8 mouse cellular contexts compared by ENCODE assay signal in the genomic region with DNA sequence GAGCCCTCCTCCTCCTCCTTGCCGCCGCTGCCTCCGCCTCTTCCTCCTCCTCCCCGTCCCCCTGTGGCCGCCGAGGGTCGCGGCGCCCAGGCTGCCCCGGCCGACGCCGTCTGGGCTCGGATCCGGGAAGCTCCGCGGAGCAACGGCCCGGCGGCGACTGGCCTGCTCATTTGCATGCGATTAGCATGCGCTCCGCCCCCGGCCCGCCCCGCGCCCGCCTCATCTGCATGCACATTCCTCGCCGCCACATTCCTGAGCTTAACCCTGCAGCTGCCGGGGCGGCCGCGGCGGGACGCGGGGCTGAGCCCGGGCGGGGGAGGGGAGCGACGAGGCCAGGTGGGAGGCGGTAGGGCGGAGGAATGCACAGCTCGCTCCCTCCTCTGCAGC. TPM values are rescaled to one million over a fixed set of nuclear protein-coding genes. Genes with fewer than 3 reads are reported as not detected.
DNase-seq lines count a peak whose midpoint lies in the region; ATAC-seq and TF ChIP-seq lines count a peak whose summit lies in the region.

No protein-coding gene starts in this region.

- WGBS in embryonic facial prominence, embryonic 15.5 days: 2% methylated on average over 25 of the region's 45 CpGs
- WGBS in kidney, embryonic 14.5 days: under 1% methylated on average over 31 of the region's 45 CpGs
- WGBS in limb, embryonic 14.5 days: 1% methylated on average over 33 of the region's 45 CpGs
- under 1% methylated on average over 36 of the region's 45 CpGs for WGBS in midbrain, embryonic 16.5 days
- 2% methylated on average over 42 of the region's 45 CpGs for WGBS in spleen, adult 2 months

- no peaks in the 10 kb centered on the region for H3K36me3 ChIP-seq in embryonic facial prominence, embryonic 15.5 days
- no peaks in the 10 kb centered on the region for H3K36me3 ChIP-seq in kidney, embryonic 14.5 days (ENCODE audit: control insufficient read depth, insufficient read depth, low read length)
- no peaks in the 10 kb centered on the region for H3K36me3 ChIP-seq in limb, embryonic 14.5 days (ENCODE audit: control insufficient read depth, insufficient read depth, low read length)
- H3K36me3 ChIP-seq in midbrain, embryonic 16.5 days (ENCODE audit: control insufficient read depth, insufficient read depth, low read length): no peaks in the 10 kb centered on the region
- H3K36me3 ChIP-seq in spleen, adult 2 months (ENCODE audit: control insufficient read depth, insufficient read depth, low read length): no peaks in the 10 kb centered on the region

- no peak for TF ChIP-seq POLR2A in bone marrow macrophage, adult 2 months (IDR thresholded peaks at IDR 0.05; ENCODE audit: borderline replicate concordance, low read depth, low read length)
- 0 out of 2 replicates have a peak, but pooled peaks have one; percentile 67 for TF ChIP-seq POLR2A in limb, embryonic 14.5 days (IDR thresholded peaks at IDR 0.05; ENCODE audit: borderline replicate concordance, extremely low read depth, insufficient read depth, insufficient read length)
- no peak for TF ChIP-seq POLR2A in spleen, adult 2 months (IDR thresholded peaks at IDR 0.05; ENCODE audit: low read depth, low read length)

- no peak overlapping the region for H3K27ac ChIP-seq in bone marrow macrophage, adult 2 months (ENCODE audit: insufficient read depth, low read depth, low read length)
- H3K27ac ChIP-seq in embryonic facial prominence, embryonic 15.5 days (replicated peaks): peak overlapping the region; percentile 95
- H3K27ac ChIP-seq in kidney, embryonic 14.5 days (ENCODE audit: low read depth, low read length): peak overlapping the region; percentile 93
- H3K27ac ChIP-seq in limb, embryonic 14.5 days (replicated peaks; ENCODE audit: low read depth, low read length): peak overlapping the region; percentile 91
- H3K27ac ChIP-seq in midbrain, embryonic 16.5 days (ENCODE audit: low read length): peak overlapping the region; percentile 74
- peak overlapping the region; percentile 8; the same call in 1 of the 2 replicates for H3K27ac ChIP-seq in spleen, adult 2 months (ENCODE audit: insufficient read depth, low read length)

- peak; percentile 95 for ATAC-seq in embryonic facial prominence, embryonic 15.5 days (ENCODE audit: insufficient number of reproducible peaks, low FRiP score, low TSS enrichment, low read depth)
- ATAC-seq in kidney, embryonic 14.5 days (ENCODE audit: low FRiP score, low TSS enrichment): peak; percentile 94
- ATAC-seq in limb, embryonic 14.5 days (ENCODE audit: low FRiP score, low read depth): peak; percentile 96
- peak; percentile 95 for ATAC-seq in midbrain, embryonic 16.5 days

- H3K4me2 ChIP-seq in embryonic facial prominence, embryonic 15.5 days (replicated peaks): peak overlapping the region; percentile 90
- H3K4me2 ChIP-seq in kidney, embryonic 14.5 days (replicated peaks; ENCODE audit: low read depth, low read length): peak overlapping the region; percentile 96
- peak overlapping the region; percentile 92 for H3K4me2 ChIP-seq in limb, embryonic 14.5 days (replicated peaks; ENCODE audit: low read depth, low read length, severe bottlenecking)
- H3K4me2 ChIP-seq in midbrain, embryonic 16.5 days (ENCODE audit: low read length): peak overlapping the region; percentile 92

- H3K4me1 ChIP-seq in bone marrow macrophage, adult 2 months (ENCODE audit: control insufficient read depth, insufficient read depth, low read length): no peaks in the 10 kb centered on the region
- peaks cover 56% of the 10 kb centered on the region for H3K4me1 ChIP-seq in embryonic facial prominence, embryonic 15.5 days
- peaks cover 43% of the 10 kb centered on the region for H3K4me1 ChIP-seq in kidney, embryonic 14.5 days (ENCODE audit: control insufficient read depth, insufficient read depth, low read length)
- peaks cover 39% of the 10 kb centered on the region for H3K4me1 ChIP-seq in limb, embryonic 14.5 days (ENCODE audit: control insufficient read depth, insufficient read depth, low read length)
- peaks cover 21% of the 10 kb centered on the region for H3K4me1 ChIP-seq in midbrain, embryonic 16.5 days (ENCODE audit: control insufficient read depth, insufficient read depth, low read length)
- H3K4me1 ChIP-seq in spleen, adult 2 months (ENCODE audit: control insufficient read depth, insufficient read depth, insufficient read length): peaks cover 9% of the 10 kb centered on the region

- no peaks in the 10 kb centered on the region for H3K27me3 ChIP-seq in embryonic facial prominence, embryonic 15.5 days
- H3K27me3 ChIP-seq in kidney, embryonic 14.5 days (ENCODE audit: control insufficient read depth, insufficient read depth, low read length): no peaks in the 10 kb centered on the region
- H3K27me3 ChIP-seq in limb, embryonic 14.5 days (ENCODE audit: control insufficient read depth, insufficient read depth, low read length): no peaks in the 10 kb centered on the region
- H3K27me3 ChIP-seq in midbrain, embryonic 16.5 days (ENCODE audit: control insufficient read depth, insufficient read depth, low read depth, low read length): no peaks in the 10 kb centered on the region
- peaks cover 10% of the 10 kb centered on the region for H3K27me3 ChIP-seq in spleen, adult 2 months (ENCODE audit: control insufficient read depth, insufficient read depth, low read length)

- peak overlapping the region; percentile 97 for H3K9ac ChIP-seq in embryonic facial prominence, embryonic 15.5 days
- peak overlapping the region; percentile 96 for H3K9ac ChIP-seq in kidney, embryonic 14.5 days (ENCODE audit: low read depth, low read length)
- H3K9ac ChIP-seq in limb, embryonic 14.5 days (ENCODE audit: low read depth, low read length, severe bottlenecking): peak overlapping the region; percentile 90
- peak overlapping the region; percentile 93 for H3K9ac ChIP-seq in midbrain, embryonic 16.5 days (ENCODE audit: low read depth, low read length)

- DNase-seq in B cell, adult 2 months: peak; percentile 77 to 78
- DNase-seq in heart, adult 9 months (ENCODE audit: low spot score in 2 of 2): peak; percentile 94 to 97
- peak; percentile 96 for DNase-seq in limb, embryonic 14.5 days (ENCODE audit: low spot score)
- peak; percentile 5 to 75 for DNase-seq in spleen, adult 2 months (ENCODE audit: low read depth in 1 of 2, low spot score in 2 of 2)

- H3K4me3 ChIP-seq in bone marrow macrophage, adult 2 months (ENCODE audit: insufficient read depth, low read length): peak overlapping the region; percentile 78
- peak overlapping the region; percentile 97 for H3K4me3 ChIP-seq in embryonic facial prominence, embryonic 15.5 days (replicated peaks)
- peak overlapping the region; percentile 88 for H3K4me3 ChIP-seq in kidney, embryonic 14.5 days (ENCODE audit: low read length)
- H3K4me3 ChIP-seq in limb, embryonic 14.5 days (replicated peaks; ENCODE audit: low read length): peak overlapping the region; percentile 92
- H3K4me3 ChIP-seq in midbrain, embryonic 16.5 days (ENCODE audit: low read depth, low read length): peak overlapping the region; percentile 95
- H3K4me3 ChIP-seq in spleen, adult 2 months (ENCODE audit: extremely low read depth, insufficient read depth, insufficient read length): peak overlapping the region; percentile 80

- no peak for TF ChIP-seq CTCF in bone marrow macrophage, adult 2 months (IDR thresholded peaks at IDR 0.05; ENCODE audit: low read depth, low read length)
- TF ChIP-seq CTCF in spleen, adult 2 months (IDR thresholded peaks at IDR 0.05; ENCODE audit: extremely low read depth, insufficient read depth, insufficient read length, insufficient replicate concordance): no peak

- H3K9me3 ChIP-seq in embryonic facial prominence, embryonic 15.5 days (replicated peaks): no peaks in the 10 kb centered on the region
- no peaks in the 10 kb centered on the region for H3K9me3 ChIP-seq in kidney, embryonic 14.5 days (ENCODE audit: control insufficient read depth, low read length)
- H3K9me3 ChIP-seq in limb, embryonic 14.5 days (ENCODE audit: control insufficient read depth, low read length): no peaks in the 10 kb centered on the region
- no peaks in the 10 kb centered on the region for H3K9me3 ChIP-seq in midbrain, embryonic 16.5 days (replicated peaks; ENCODE audit: control insufficient read depth, low read length, poor library complexity, severe bottlenecking)

RNA-seq across cellular contexts. Expression of a gene that starts 0.3 kb away (rescaled TPM):
- 7.5 and 8.7 TPM in 2 replicates for polyA plus RNA-seq in bone marrow macrophage, adult 2 months (2012; ENCODE audit: insufficient read depth, insufficient read length, missing spikeins)
- 11.9 and 12.0 TPM in 2 replicates for polyA plus RNA-seq in embryonic facial prominence, embryonic 15.5 days (2015; fragmentation: Nextera tagmentation; extraction: Ambion mirVana)
- polyA plus RNA-seq in kidney, embryonic 14.5 days (2014; fragmentation: Nextera tagmentation; extraction: Ambion mirVana): 14.5 and 18.5 TPM in 2 replicates
- polyA plus RNA-seq in limb, embryonic 14.5 days (2012; rRNA removed): 10.9 and 11.4 TPM in 2 replicates
- 13.5 and 14.6 TPM in 2 replicates for polyA plus RNA-seq in limb, embryonic 14.5 days (2014; fragmentation: Nextera tagmentation; extraction: Ambion mirVana)
- 4.3 and 4.7 TPM in 2 replicates for polyA plus RNA-seq in midbrain, embryonic 16.5 days (2015; fragmentation: Nextera tagmentation; extraction: Ambion mirVana)
- polyA plus RNA-seq in spleen, adult 2 months (2012; rRNA removed): 1.9 and 2.5 TPM in 2 replicates

Comparison
In these comparisons a context has a peak if more than half of its experiments do, and no peak if none do; other contexts are left out.
1. DNase-seq: peak in every context shown above with its lines; median percentile 96 in limb, embryonic 14.5 days; 96 in heart, adult 9 months; 78 in B cell, adult 2 months; 40 in spleen, adult 2 months.